Mouse (Mus musculus): ENCODE measurements around the gene Slc44a2.
A peak's percentile ranks its signal among the peaks of the same experiment; 100 is the strongest.

Gene Slc44a2

DNA sequence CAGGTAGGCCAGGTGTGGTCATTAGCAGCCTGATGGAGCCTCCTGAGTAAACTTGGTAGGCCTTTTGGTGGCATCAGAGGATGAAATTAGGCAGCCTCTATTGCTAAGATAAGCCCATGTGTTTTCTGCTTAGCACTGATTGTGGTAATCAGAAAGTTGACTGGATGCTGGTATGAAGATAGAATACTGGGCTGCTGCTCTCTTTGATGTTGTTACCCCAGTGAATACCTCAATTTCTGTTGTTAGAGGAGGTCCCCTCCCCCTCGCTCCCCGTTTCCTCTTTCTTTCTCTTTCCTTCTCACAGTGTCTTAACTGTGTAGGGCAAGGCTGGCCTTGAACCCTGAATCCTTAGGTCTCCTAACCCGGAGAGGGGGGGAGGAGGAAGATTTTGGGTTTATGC is 58.7 kb downstream of the Slc44a2 start:
- peak in 1 of 2 experiments; percentile 26 for DNase-seq (ENCODE audit: low spot score in 2 of 2)

GRCm38 (mm10) chr9:21380868-21381267 is 60.4 kb downstream of the Slc44a2 start:
- no peak for DNase-seq (ENCODE audit: low spot score in 2 of 2)

GRCm38 (mm10) chr9:21383966-21384365 is 63.5 kb downstream of the Slc44a2 start:
- no peak for DNase-seq (ENCODE audit: low spot score in 2 of 2)

- DNase-seq (ENCODE audit: low spot score in 2 of 2) = no peak
Measured at GRCm38 (mm10) chr9:21392646-21393175, 72.2 kb downstream of the Slc44a2 start.

DNA sequence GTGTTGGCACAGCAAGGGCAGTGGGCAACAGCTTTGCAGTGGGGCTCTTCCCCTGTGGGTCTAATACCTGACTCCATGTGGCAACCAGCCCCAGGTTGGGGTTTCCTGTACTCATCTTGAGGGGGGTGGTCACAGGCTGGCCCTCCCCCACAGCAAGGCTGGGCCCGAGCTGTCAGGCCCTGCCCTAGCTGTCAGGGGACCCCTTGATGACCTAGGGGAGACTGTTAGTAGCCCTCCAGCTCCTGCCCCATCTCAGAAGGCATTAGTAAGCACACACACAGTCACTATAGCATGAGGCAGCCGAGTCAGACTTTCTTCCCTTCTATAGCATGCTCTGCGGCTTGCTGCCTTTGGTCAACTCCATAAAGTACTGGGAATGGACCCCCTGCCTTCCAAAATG is 75.2 kb downstream of the Slc44a2 start:
- DNase-seq (ENCODE audit: low spot score in 2 of 2) = no peak

DNA sequence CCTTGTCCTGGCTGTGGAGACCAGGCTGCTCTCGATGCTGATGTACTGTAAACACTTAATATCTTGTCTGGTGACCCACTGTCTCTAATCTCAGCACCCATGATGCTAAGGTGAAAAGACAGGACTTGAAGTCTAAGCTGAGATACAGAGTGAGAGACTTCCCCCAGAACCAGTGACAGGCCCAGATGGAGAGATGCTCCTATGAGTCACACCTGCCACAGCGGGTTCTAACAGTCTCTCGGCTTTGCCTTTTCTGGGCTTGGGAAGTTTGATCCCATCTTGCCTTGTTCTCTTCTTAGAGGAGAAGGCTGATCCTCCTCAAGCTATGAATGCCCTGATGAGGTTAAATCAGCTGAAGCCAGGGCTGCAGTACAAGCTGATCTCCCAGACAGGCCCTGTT is 76.7 kb downstream of the Slc44a2 start:
- no peak for DNase-seq (ENCODE audit: low spot score in 2 of 2)

- no peak for DNase-seq (ENCODE audit: low spot score in 2 of 2)
Measured at GRCm38 (mm10) chr9:21401042-21401441, 80.5 kb downstream of the Slc44a2 start.

DNA sequence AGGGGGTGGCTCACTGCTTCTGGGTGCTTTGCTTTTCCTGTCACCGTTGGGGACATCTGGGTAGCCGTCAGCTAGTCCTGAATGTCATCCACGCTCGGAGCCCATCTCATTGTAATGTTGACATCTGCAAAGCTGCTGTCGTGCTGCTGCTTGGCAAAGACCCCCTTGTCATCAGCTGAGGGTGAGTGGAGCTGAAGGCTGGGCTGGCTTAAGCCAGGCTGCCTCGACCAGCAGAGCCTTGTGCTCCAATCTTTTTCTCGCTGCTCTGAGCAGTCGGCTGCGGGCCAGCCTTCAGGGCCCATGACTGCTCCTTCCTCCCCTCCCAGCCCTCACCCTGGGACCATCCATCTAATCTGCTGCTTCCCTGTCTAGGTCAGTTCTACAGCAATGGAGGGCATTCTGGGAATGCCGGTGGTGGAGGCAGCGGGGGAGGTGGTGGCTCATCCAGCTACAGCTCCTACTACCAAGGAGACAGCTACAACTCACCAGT is 82.3 kb downstream of the Slc44a2 start:
- no peak for DNase-seq (ENCODE audit: low spot score in 2 of 2)

DNA sequence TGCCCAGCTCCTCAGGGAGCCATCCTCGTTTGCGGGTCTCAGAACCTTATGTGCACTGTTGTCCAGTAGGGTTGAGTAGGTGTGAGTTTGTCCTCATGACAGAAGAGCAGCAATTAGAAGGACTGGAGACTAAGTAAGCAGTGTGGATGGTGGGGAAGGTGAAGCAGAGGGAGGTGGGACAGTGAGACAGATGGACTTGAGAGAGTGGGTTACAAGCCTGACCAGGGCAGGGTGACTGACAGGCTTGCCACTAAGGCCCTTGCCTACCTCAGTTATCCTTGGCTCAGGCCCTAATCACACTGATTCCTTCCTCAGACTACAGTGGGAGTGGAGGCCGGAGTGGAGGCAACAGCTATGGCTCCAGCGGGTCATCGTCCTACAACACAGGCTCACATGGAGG is 83.2 kb downstream of the Slc44a2 start:
- DNase-seq (ENCODE audit: low spot score in 2 of 2) = no peak
